Mouse (Mus musculus) megakaryocyte, embryonic 14.5 days (primary cell): ENCODE results near the gene Myo5a.

Experiments used
- FLI1 ChIP-seq: IDR thresholded peaks from 2 replicates; pipeline ENCODE4 v1.6.1; 2012; ENCODE audit warnings: low read length, inconsistent platforms, mixed read lengths
- GATA1 ChIP-seq: IDR thresholded peaks from 3 replicates; pipeline ENCODE4 v1.6.1; 2012; ENCODE audit warnings: mixed read lengths, low read length, inconsistent platforms, borderline replicate concordance

DNA sequence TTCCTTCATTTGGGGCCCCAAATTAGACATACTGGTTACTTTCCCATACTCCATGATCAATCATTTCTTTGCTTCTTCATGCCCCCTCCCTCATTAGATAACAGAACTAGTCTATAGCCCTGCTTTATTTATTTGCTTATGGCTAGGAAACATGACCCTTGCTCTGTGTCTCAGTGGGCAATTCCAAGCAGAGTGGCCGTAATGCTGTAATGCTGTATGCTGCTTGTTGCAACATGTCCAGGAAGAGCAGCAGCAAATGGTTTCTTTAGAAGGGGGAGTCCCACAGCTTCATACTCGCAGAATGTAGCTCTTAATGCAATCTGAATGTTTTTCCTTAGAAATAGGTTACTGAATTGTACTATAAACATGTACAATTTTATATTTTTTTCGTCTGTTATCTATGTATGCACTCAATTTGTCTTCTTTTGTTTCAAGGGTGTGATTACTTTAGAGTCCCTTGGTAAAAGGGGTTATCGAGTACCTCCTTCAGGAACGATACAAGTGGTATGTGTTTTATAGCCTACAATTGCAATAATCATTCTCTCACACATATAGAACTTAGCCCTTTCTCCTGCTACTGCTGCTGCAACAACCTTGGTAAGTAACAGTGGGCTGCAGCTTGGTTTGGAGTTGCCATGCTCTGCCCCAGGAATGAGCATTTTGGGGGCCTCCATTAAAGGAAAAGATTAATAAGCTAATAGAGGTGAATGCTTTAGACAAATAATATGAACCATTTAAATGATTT is 47.5 kb upstream of the Myo5a start:
- TF ChIP-seq GATA1 (no peak), FLI1 (no peak)
